Mouse (Mus musculus) liver, embryonic 14.5 days (tissue): ENCODE data around the gene Slc37a4. TPM values are rescaled to one million over a fixed set of nuclear protein-coding genes. Genes with fewer than 3 reads are reported as not detected.
A peak's percentile ranks its signal among the peaks of the same experiment; 100 is the strongest.

Source experiments
- ATAC-seq: fragments of 200-750 bp; cut with Nextera tagmentation; 2 replicates; pipeline ENCODE4 v1.8.0; 2017; ENCODE audit warnings: moderate number of reproducible peaks, mild to moderate bottlenecking, moderate library complexity; ENCODE audit not compliant: insufficient read depth
- DNase-seq, 3 experiments: peaks; one replicate each; pipeline ENCODE4 v3.0.0-alpha.2; 2012 to 2013; ENCODE audit warnings: low read depth in 3 of 3, low spot score in 3 of 3
- H3K27ac ChIP-seq: fragments of 300-500 bp; sonication (generic); 2 replicates; pipeline ENCODE4 v1.5.1; 2014; ENCODE audit warnings: moderate library complexity, mild to moderate bottlenecking, control low read depth, inconsistent platforms
- H3K27me3 ChIP-seq: fragments of 300-500 bp; sonication (generic); 2 replicates; pipeline ENCODE4 v1.6.1; 2014; ENCODE audit warnings: mild to moderate bottlenecking, low read length, moderate library complexity; ENCODE audit not compliant: control insufficient read depth, insufficient read depth
- H3K36me3 ChIP-seq: fragments of 300-500 bp; sonication (generic); replicated peaks from 2 replicates; pipeline ENCODE4 v1.6.1; 2014; ENCODE audit warnings: low read depth; ENCODE audit not compliant: control insufficient read depth, insufficient read depth
- H3K4me1 ChIP-seq, 2 experiments: fragments of 200-500 bp in 1 of 2; fragments of 300-500 bp in 1 of 2; sonication (generic) in 1 of 2; replicated peaks; 2 replicates each; pipeline ENCODE4 v1.6.1; 2012 to 2014; ENCODE audit warnings: antibody characterized with exemption in 1 of 2, inconsistent platforms in 1 of 2, low read length in 1 of 2; ENCODE audit not compliant: control insufficient read depth in 2 of 2, insufficient read depth in 2 of 2
- H3K4me2 ChIP-seq: fragments of 300-500 bp; sonication (generic); 2 replicates; pipeline ENCODE4 v1.6.1; 2014; ENCODE audit warnings: low read depth, mild to moderate bottlenecking, control low read depth, moderate library complexity
- H3K4me3 ChIP-seq, 2 experiments: fragments of 200-500 bp in 1 of 2; fragments of 300-500 bp in 1 of 2; sonication (generic) in 1 of 2; 2 replicates each; pipeline ENCODE4 v1.5.1; 2012 to 2014; ENCODE audit warnings: low read depth in 2 of 2, low read length in 2 of 2, mild to moderate bottlenecking in 2 of 2, control low read depth in 1 of 2, inconsistent platforms in 1 of 2, moderate library complexity in 1 of 2; ENCODE audit not compliant: insufficient read depth in 1 of 2
- H3K9ac ChIP-seq: fragments of 300-500 bp; sonication (generic); replicated peaks from 2 replicates; pipeline ENCODE4 v1.6.1; 2014; ENCODE audit warnings: mild to moderate bottlenecking, control low read depth, moderate library complexity
- H3K9me3 ChIP-seq: fragments of 300-500 bp; sonication (generic); 2 replicates; pipeline ENCODE4 v1.6.1; 2016; ENCODE audit warnings: low read length, mixed read lengths; ENCODE audit not compliant: control insufficient read depth
- CTCF ChIP-seq: IDR thresholded peaks from 2 replicates; pipeline ENCODE4 v1.5.1; 2016; ENCODE audit warnings: antibody characterized with exemption, low read depth, control low read depth
- EP300 ChIP-seq: IDR thresholded peaks from 2 replicates; pipeline ENCODE4 v1.6.1; 2016; ENCODE audit warnings: antibody characterized with exemption, low read depth
- WGBS: fragments of 180-500 bp; shearing (Covaris S2); extraction: QIAGEN DNeasy Blood & Tissue Kit; methylation state at CpG from one replicate; pipeline ENCODE4 v1.1.7; 2014; ENCODE audit not compliant: insufficient replicate concordance; 5-methylcytosine and 5-hydroxymethylcytosine counted together
- polyA plus RNA-seq, 2 experiments: library from polyadenylated mRNA; depleted of rRNA in 1 of 2; stranded (reverse) in 1 of 2; unstranded in 1 of 2; fragments of >200 nt; fragmentation: Nextera tagmentation in 1 of 2; extraction: Ambion mirVana in 1 of 2; gene quantifications; 2 replicates each; pipeline versions ENCODE4 v1.2.1 to v1.2.3; 2012 to 2014

Gene Slc37a4
- polyA plus RNA-seq, 2 experiments = 15.9 to 26.6 TPM

DNA sequence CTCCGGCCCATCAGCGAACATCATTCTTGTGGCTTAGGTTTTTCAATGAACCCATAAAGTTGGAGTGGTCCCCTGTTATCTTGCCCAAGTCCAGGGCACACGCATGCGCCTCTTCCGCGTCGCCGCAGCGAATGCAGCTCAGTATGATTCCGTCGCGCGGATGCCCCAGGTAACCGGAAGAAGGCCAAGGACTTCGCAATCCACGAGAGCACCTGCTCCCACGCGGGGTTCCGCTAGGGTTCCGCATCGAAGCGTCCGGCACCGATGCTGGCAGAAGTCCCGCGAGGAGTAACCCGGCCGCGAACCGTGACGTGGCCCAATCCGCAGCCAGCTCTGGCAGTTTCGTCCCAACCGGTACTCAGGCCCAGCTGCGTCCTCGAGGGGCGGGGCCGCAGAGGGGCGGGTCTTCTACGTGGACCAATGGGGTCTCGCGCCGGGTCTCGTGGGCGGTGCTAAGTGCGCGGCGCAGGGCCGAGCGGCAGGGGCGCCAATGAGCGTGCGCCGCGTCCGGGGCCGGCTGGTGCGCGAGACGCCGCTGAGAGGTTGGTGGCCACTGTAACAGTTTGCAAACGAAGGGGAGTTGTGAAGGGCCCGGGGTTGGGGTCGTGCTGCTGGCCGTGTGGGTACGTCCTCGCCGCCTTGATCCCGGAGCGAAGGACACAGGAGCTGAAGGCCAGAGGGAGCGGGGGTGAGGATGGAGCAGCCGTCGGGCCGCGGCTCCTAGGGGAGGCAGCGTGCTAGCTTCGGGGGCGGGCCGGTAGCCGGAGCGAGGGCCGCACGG, 17.4 kb upstream of the Slc37a4 start, which contains the start of gene Hyou1:
Gene Hyou1, plus strand, starts transcription at position 437 of the 781 bp plus-strand sequence.
- peak within 1 kb of the TSS; percentile 90 for H3K9ac ChIP-seq
- peaks cover 15 to 18% of the 10 kb centered on the region in 2 experiments for H3K4me1 ChIP-seq
- peak within 1 kb of the TSS; percentile 82 to 92 for H3K4me3 ChIP-seq
- ATAC-seq (peak; percentile 94), DNase-seq (peak; percentile 93 to 94 (median 93))
- 0 out of 2 replicates have a peak, but pooled peaks have one; percentile 17 for TF ChIP-seq EP300
- TF ChIP-seq CTCF = peak; percentile 35; the same call in 1 of the 2 replicates
- H3K27ac ChIP-seq = peak within 1 kb of the TSS; percentile 86
- WGBS = under 1% methylated on average over 83 of the region's 83 CpGs
- peaks cover 27% of the 10 kb centered on the region for H3K36me3 ChIP-seq
- H3K4me2 ChIP-seq = peak within 1 kb of the TSS; percentile 99
- no peaks in the 10 kb centered on the region for H3K27me3 ChIP-seq
- no peaks in the 10 kb centered on the region for H3K9me3 ChIP-seq

DNA sequence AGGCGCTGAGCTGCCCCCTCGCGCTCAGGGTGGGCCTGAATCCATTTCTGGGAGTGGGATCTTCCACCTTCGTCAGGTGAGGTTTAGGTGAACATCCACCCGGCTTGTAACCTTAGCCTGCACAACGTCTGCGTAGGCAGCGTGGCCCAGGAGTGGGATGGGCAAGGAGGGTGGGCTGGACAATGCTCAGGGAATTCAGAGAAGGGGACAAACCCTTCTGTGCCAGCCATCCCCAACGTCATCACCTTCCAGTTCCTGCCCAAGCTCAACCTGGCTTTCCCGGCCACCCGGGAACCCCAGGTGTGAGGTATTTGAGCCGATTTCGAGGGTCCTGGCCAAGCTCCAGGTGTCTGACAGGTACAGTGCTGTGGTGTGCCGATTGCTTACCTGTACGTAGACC, 16.8 kb upstream of the Slc37a4 start:
- Histone ChIP-seq H3K4me2 (peak overlapping the region; percentile 99), H3K27me3 (no peaks in the 10 kb centered on the region), H3K4me3 (peak overlapping the region; percentile 82 to 92), H3K4me1 (peaks cover 15 to 18% of the 10 kb centered on the region in 2 experiments), H3K9me3 (no peaks in the 10 kb centered on the region), H3K9ac (peak overlapping the region; percentile 90), H3K27ac (peak overlapping the region; percentile 68), H3K36me3 (peaks cover 32% of the 10 kb centered on the region)
- TF ChIP-seq EP300 = no peak
- no peak for TF ChIP-seq CTCF
- peak; percentile 11; the same call in 1 of the 2 replicates for ATAC-seq
- no peak for DNase-seq
- WGBS = 7% methylated on average over 15 of the region's 15 CpGs

- no peak overlapping the region for H3K4me2 ChIP-seq
- peaks cover 9 to 10% of the 10 kb centered on the region in 2 experiments for H3K4me1 ChIP-seq
- ATAC-seq (no peak), DNase-seq (no peak)
- 88% methylated on average over 13 of the region's 13 CpGs for WGBS
- H3K36me3 ChIP-seq = peaks cover 61% of the 10 kb centered on the region
- H3K9ac ChIP-seq = no peak overlapping the region
- H3K27me3 ChIP-seq = no peaks in the 10 kb centered on the region
- no peaks in the 10 kb centered on the region for H3K9me3 ChIP-seq
- no peak overlapping the region for H3K27ac ChIP-seq
- H3K4me3 ChIP-seq = no peak overlapping the region
- TF ChIP-seq EP300 (no peak), CTCF (no peak)
These were observed 12.1 kb upstream of the Slc37a4 start for GRCm38 (mm10) chr9:44384596-44384995.

DNA sequence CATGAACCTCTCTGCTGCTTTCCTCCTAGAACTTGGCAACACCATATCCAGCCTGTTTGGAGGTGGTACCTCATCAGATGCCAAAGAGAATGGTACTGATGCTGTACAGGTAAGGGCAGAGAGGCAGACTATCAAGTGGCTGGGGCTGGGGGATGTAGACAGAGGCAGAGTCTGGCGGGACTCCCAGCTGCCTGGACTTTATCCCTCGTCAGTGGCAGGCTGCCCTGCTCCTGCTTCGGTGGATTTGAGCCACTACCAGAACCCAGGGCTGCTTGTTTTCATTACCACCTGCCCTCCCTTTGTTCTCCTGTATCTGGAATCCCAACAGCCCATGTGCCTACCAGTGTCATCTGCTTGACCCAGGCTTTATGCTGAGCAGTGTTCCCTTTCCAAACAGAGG, 9.4 kb upstream of the Slc37a4 start:
- Histone ChIP-seq H3K9ac (no peak overlapping the region), H3K4me1 (no peaks in the 10 kb centered on the region), H3K9me3 (no peaks in the 10 kb centered on the region), H3K36me3 (peaks cover 51% of the 10 kb centered on the region), H3K4me2 (no peak overlapping the region), H3K4me3 (no peak overlapping the region), H3K27me3 (no peaks in the 10 kb centered on the region), H3K27ac (no peak overlapping the region)
- WGBS = 69% methylated on average over 3 of the region's 3 CpGs
- no peak for ATAC-seq
- TF ChIP-seq EP300 (no peak), CTCF (no peak)
- no peak for DNase-seq

GRCm38 (mm10) chr9:44389273-44389672, 7.4 kb upstream of the Slc37a4 start:
- Histone ChIP-seq H3K4me2 (no peak overlapping the region), H3K4me1 (no peaks in the 10 kb centered on the region), H3K4me3 (no peak overlapping the region), H3K27me3 (no peaks in the 10 kb centered on the region), H3K36me3 (peaks cover 38% of the 10 kb centered on the region), H3K9me3 (no peaks in the 10 kb centered on the region), H3K27ac (no peak overlapping the region), H3K9ac (no peak overlapping the region)
- WGBS = 50% methylated on average over 8 of the region's 8 CpGs
- no peak for TF ChIP-seq EP300
- TF ChIP-seq CTCF = peak; percentile 91
- no peak for DNase-seq
- no peak for ATAC-seq
